Mouse (Mus musculus) left cerebral cortex, adult 18-20 months (tissue): ENCODE data around the gene Relt. TPM values are rescaled to one million over a fixed set of nuclear protein-coding genes. Genes with fewer than 3 reads are reported as not detected.
"Not testable (repeated sequence)": the region's sequence is repeated elsewhere in the genome, so short reads cannot be mapped to it uniquely, and the experiment has no call there.

Source experiments
- DNase-seq, 2 experiments: peaks; one replicate each; pipeline ENCODE4 v3.0.0; 2021 to 2022; ENCODE audit warnings: low spot score in 2 of 2, mixed read lengths in 1 of 2
- total RNA-seq, 2 experiments: library from RNA; stranded (reverse); gene quantifications; 2 replicates each; pipeline ENCODE4 v1.2.3; 2021

The Relt gene
- total RNA-seq, 2 experiments from 2014 or later = 13.2 to 21.8 TPM

DNA sequence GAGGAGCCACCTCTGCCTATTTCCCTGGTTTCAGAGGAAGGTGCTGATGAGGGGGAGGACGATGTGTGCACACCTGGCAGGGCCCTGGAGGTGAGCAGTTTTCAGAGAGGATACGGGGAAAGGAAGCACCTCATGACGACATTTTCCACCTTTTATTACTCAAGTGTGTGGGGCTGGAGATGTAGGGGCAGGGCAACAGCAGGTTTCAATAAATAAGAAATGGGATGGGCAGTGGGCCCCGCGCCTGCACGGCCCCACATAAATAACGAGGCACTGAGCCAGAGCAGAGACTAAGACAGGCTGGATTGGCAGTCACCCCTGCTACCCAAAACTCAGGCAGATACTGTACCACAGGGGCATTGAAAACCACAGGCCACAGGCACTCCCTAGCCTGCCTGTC, 17.2 kb downstream of the Relt start:
- not testable (repeated sequence) for DNase-seq

DNA sequence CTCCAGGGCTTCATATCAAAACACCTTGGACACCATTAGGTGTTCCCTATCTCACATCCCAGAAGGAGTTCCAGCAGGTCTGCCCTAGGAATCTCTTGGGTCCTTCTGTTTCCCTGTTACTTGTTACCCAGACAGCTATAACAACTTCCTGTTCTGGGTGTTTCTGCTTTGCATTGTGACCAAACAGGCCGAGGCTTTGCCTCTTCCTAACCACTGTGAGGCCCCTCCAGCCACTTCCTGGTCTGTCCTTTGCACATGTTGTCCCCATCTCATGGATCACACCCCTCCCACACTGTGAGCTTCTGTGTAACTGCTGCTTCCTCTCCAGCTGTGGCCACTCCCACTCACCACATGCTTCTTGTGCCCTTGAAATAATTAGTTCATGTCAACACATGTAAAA, 17.8 kb downstream of the Relt start:
- peak in 1 of 2 experiments; percentile 60 for DNase-seq

DNA sequence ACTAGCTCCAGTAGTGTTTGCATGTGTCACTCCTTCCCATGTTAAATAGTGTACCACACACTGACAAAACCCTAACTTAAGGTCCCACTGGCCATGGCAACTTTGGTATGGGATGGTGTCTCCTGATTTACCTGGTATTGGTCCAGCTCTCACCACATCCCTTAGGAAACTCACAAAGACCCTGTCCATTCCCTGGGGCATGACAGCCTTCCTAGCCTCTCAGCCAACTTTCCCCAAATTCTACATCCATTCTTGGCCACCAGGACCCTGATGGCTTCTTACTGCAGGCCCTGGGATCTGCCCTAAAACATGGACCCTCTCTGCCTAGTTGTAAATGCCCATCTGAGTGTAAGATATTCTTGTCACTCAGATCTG, 18.2 kb downstream of the Relt start:
- DNase-seq = no peak

DNA sequence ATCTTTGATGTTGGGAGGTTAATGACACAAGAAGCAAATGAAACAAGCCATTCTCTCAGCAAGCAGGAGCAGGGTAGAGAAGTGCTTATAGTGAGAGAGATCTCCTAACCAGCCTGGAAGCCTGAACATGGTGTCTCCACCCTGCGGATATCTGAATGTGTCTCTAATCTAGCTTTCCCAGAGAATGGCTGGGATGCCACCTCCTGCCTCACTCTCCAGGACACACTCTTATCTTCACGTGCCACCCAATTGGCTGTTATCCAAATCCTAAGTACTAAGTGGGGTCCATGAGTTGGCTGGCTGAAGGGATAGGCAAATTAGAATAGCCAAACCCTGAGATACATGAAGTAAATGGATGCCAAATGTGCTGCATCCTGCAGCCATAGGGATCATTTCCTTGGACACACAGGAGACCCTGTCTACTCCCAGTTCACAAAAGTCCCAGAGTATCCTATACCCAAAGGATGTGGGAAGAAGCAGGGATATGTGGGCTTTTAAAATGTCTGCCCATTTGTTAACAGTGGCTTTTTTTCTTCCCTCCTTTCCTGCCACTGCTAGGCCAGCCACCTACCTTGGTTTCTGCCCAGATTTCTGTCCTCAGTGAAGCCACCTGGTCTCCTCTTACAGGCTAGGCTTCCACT, 18.7 kb downstream of the Relt start:
- DNase-seq = no peak

DNA sequence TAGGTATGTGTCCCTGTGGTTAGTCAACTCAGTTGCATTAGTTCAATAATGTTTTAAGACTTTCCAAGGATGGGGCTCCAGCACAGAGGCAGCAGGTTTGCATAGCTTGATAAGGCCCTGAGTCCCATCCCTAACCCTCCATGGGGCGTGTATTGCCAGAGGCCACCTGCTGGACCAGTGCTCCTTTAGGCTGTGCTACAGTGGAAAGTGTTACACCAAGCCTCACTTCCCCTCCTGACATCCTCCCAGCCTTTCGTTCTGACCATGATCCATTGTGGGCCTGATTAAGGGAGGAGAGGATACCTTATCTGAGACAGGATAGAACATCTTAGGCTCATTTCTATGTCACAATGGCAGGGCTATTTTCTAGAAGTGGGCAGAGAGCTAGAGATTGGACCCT, 19.4 kb downstream of the Relt start:
- DNase-seq = no peak

DNA sequence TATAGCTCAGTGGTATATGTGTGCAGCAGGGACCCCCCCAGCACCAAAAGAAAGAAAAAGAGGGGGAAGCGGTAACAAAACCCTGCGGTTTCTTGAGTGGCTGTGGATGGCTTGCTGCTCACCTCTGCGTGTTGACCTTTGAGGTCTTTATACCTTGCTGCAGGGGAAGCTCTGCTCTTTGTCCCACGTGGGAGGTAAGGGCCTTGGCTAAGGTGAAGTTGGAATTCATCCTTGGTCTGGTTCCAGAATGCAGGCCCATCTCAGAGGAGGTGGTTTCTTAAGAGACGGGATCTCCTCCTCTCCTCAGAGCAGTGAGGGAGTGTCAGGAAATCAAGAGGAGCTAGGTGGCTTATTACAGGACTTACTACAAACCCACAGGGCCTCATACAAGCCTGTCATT, 21.1 kb downstream of the Relt start:
- DNase-seq = no peak

DNA sequence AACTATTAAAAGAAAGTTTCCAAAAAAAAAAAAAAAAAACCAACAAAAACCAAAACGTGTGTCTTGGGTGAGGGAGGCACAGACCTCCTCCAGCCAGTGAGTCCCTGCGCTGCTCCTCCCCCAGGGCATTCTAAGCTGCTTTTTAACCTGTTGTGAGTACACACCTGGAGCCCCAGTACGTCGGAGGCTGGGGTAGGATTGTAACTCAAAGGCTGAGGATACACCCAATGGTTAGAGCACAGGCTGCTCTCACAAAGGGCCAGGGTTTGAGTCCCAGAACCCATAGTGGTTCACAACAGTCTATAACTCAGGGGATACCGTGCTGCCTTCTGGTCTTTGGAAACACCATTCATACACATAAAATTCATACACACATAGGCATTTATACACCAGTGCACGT, 21.6 kb downstream of the Relt start:
- no peak for DNase-seq

DNA sequence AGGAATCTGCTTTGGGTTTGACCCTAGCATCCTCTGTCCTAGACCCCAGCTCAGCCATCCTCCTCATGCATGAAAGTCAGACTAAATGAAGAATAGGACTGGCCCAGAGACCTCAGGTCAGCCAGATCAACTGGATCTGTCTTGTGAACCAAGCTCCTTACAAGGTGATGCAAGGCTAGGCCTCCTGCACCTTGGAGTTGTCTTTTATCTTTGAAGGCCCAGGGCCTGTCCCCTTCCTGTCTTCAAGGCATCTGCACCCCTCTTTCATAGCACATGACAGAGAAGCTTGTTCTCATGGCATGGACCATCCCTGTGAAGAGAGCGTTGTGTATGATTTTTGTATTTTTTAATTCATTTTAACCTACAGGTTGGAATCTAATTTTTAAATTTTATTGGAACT, 22.3 kb downstream of the Relt start:
- no peak for DNase-seq

DNA sequence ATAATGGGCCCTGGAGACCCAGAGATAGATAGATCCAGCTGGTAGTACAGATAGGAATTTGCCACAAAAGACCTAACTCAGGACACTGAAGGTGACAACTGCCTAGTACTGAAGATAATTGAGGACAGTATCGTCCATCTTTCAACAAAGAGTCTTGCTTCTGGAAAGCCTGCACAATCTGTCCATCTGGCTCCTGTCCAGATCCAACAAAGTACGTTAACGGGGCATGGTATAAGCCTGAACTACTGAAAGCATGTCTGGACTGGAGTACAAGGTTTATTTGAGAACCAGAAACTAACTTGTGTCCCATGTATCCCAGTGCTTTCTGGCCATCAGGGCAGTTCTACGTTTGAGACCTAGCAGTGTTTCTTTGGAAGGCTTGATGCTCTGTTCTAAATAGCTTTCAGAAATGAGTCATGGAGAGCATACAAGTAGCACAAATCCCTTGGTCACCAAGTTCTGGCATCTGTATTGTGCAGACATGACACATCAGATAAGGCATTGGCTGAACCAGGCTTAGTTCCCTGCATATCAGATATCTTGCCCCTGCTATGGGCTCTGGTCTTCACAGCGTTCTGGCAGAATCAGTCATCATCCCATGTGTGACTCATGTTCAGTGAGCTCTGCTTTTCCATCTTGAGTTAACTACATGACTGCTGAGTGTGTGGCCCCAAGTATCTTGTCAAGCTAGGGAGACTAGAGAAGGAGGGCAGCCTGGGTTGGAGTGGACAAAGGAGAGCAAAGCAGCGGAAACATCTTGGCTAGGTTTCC, 23.4 kb downstream of the Relt start:
- no peak for DNase-seq

DNA sequence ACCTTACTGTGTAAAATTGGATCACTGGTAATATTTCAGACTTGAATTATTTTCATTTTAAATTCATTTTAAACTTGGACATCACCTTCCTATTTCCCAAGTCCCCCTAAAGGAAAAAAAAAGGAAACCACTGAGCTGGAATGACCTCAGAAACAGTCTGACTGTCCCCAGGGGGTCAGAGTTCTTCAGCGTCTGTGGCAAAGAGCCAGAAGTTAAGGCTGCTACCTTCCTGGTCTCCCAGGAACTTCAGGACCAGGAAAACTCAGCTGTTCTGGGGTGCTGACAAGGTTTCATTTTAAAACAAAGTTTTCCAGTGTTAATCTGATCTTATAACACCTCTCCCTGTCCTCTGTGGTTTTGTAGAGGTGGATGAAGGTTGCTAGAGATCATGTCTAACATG, 25.5 kb downstream of the Relt start:
- DNase-seq = no peak

DNA sequence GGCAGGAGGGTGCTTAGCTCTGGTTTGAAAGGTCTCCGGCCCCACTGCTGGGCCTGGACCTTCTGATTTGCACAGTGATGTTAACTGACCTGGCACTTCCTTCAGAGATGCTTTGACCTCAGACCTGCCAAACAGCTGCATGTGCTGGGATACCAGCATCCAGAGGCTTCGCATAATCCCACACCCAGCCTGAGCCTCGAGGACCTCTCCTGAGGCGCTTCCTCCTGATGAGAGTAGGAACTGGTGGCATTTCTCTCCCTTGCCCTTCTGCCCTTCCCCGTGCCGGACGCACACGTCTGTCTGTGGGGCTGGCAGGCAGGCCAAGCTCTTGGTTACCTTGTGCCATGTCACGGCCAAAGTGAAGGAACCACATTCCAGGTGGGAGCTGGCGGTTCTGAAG, 26.6 kb downstream of the Relt start:
- DNase-seq = no peak

DNA sequence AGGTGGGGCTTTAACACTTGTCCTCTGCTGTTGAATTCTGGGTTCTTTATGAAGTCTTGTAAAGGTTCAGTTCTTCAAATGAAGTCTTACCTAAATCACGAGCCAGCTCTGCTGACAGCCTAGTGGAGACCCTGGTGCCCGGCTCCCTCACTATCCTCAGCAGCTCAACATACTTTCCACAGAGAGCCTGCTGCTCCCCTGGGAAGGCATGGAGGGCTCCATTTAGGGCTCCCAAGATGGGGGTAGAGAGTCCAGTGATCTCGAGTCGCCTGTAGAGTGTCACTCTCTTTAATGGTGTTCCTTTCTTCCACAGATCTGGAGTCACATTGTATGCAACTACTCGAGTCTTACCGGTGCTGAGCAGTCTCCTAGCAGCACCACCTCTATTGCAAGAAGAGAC, 27.5 kb downstream of the Relt start:
- DNase-seq = no peak

DNA sequence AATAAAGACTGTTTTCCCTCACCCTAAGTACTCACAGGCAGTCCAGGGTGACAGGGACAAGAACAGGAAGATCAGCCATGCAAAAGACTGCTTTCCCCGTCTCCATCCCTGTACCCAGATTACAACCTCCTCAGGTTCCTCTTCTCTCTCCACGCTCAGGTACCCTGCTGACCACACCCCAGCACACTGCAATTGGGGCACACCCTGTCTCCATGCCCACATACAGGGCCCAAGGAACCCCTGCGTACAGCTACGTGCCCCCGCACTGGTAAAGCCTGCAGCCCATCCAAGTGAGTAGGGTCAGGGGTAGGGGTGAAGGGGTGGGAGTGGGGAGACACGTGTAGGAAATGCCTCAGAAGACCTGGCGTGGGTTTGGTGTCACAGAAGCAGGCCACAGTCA, 28.1 kb downstream of the Relt start:
- DNase-seq = no peak

DNA sequence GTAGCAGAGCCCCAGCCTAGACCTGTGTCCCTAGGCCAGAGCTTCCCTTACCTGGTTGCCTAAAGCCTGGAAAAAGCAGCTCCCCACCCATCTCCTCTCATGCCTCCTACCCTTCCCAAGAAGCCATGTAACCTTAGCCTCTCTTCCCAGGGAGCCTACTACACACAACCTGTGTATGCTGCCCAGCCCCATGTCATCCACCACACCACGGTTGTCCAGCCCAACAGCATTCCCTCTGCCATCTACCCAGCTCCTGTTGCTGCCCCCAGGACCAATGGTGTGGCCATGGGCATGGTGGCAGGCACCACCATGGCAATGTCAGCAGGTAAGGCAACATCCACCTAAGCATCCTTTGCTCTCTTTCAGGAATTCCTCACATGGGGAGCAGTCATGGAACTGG, 29.4 kb downstream of the Relt start:
- DNase-seq = no peak

DNA sequence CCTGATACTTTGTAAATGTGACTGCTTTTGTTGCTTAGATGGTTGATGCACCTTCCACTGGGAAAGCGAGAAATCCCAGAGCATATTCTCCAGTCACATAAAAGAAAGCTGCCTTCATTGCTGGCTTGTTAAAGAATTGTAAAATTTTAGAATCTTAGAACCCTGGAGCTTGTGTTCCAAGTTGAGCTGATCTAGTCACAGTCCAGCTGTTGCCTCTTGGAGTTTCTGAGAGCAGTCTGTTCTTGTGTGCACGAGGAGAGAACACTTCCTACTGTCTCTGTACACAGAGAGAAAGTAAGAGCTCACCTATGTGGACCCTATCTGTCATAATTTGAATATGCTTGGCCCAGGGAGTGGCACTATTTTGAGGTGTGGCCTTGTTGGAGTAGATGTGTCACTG, 34.7 kb downstream of the Relt start:
- DNase-seq = no peak

DNA sequence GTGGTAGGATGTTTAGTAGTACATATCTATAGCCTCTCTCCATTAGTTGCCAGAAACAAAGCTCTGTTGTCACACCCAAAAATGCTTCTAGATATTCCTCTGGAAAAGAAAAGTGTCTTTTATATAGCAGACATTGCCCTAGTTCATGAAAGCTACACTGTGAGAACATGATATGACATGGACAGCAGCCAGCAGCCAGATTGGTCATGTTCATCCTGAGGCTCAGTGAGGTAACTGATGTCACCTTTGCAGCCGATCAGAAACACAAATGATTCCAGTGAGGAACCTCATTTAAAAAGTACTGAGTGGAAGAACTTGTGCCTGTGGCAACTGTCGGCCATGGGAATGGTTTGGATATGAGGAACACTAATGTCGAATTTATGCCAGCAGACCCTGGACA, 38.6 kb downstream of the Relt start:
- DNase-seq = no peak

DNA sequence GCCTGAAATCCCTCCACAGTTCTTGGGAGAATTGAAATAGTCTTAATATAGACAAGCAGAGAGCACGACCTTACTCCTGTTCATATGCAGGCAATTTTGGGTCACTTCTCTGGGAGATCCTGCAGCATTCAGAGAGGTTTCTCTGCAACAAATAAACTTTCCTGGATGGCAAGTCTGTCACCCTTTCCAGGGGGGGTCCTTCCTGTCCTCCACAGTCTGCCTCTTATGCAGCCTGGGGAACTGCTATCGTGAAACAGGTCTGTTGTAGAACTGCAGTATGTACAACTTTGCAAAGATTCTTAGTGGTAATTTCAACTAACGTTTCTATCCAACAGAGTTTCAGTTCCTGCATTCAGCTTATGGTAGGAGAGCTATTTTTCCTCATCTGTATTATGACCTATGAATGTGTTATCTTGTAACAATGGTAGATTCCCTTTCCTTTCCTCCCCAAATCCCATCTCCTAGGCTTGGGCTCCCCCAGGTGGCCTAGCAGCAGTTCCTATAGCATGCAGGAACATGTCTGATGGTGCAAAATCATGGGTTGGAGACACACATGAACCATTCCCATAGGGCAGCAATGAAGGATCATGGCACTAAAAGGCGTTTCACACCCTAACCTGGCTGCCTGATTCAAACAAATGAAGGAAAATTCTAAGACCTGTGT, 44.7 kb downstream of the Relt start:
- no peak for DNase-seq

DNA sequence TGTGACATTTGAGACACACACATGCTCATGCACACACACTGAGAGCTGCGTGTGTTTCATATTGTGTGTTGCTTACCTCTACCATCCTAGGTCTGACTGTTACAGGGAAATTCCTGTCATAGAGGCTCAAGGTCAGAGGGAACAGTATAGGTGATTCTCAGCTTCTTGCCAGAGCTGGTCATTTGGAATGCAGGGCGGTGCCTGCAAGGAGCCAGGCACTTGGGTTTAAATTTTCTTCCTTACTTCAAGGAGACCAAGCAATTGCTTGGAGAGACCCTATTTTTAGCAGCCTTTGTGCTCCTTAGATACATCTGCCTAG, 45.8 kb downstream of the Relt start:
- no peak for DNase-seq

DNA sequence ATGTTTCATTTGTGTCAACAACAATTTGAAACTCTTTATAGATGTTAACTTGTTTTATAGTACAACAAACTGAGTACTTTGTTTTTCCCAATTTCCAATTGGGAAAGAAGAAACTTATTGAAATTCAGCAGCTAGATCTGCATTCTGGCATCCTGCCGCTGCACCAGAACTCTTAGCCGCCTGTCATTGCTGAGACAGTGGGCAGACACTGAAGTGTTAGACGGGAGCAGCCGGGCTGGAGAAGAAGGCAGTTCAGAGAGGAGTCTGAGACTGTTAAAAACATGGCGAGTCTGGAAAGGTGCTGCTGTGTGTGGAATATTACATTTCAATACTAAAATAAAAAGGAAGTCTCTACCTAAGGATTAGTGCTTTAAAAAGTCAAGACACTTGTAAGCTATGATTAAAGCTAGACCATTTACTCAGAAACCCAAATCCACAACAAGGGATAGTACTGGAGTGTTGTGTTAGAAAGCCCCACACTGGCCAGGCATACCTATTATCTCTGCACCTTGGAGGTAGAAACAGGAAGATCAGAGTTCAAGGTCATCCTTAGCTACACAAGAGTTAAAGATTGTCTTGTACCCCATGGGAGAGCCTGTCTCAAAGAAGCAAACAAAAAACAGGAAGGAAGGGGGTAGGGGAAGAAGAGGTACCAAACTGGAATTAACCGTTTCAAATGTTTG, 46.3 kb downstream of the Relt start:
- DNase-seq = peak; percentile 72

DNA sequence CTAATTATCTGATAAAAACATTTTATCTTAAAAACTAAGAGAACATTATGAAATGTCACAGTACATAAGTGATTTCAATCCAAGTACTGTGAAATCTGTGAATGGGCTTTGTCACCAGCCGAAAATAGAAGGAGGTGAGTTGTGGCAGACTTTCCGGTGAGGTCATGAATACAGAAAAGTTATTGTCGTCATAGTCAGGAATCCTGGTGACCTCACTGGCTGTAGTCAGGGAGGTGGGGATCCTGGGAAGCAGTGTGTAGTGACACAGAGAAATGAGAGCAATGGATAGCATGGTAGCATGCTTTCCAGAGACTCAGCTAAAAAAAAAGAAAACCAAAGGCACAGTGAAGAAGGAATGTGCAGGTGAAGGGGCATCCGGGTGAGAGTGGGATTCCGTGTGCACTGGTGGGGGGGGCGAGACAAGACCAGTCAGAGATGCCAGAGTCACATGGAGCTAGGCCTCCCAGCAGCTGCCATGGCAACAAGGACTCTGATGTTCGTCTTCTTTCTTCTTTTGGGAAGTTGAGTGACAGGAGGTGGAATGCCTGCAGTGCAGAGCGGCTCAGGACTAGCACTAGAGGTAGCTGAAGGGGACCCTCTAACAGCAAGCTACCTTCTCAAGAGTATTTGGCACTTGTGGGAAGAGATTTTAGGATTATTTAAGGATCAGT, 47.2 kb downstream of the Relt start:
- DNase-seq = no peak

DNA sequence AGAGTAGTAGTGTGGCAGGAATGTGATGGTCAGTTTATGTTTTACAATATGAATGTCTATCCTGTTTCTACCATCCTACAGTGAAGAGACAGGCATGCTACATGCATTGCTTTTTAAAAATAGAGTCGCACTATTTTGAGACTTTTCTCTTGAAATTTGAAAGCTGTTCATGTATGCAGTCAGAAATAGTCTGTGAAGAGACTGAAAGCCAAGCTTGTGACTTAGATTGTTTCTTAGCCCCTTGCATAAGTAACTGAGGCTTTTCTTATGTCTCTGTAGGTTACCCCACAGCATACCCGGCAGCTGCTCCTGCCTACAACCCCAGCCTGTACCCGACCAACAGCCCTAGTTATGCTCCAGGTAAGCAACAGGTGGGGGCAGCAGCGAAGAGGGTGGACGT, 50.6 kb downstream of the Relt start:
- no peak for DNase-seq

DNA sequence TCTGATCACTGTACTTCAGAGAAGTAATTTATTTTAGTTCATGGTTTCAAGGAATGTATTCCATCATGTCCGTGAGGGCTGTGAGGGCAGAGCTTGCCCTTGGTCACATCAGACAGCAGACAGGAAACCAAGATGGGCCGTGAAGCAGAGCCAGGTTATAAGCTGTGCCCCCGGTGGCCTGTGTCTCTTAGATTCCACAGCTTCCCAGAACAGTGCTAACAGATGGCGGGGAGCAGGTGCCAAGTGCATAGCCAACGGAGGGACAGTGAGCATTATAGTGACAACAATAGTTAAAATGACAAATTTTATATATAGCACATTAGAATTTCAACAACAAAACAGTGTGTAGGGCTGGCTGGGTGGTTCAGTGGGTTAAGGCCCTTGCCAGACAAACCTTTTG, 51.3 kb downstream of the Relt start:
- no peak for DNase-seq
